Mouse (Mus musculus) liver, postnatal 0 days (tissue): ENCODE data around the gene Myo1d.
A peak's percentile ranks its signal among the peaks of the same experiment; 100 is the strongest.

ENCODE experiments used
- CTCF ChIP-seq: sonication (generic); IDR thresholded peaks from 2 replicates; pipeline ENCODE4 v1.5.1; 2016; ENCODE audit warnings: antibody characterized with exemption, low read depth
- EP300 ChIP-seq: IDR thresholded peaks from 2 replicates; pipeline ENCODE4 v1.6.1; 2016; ENCODE audit warnings: antibody characterized with exemption, low read depth, mild to moderate bottlenecking

DNA sequence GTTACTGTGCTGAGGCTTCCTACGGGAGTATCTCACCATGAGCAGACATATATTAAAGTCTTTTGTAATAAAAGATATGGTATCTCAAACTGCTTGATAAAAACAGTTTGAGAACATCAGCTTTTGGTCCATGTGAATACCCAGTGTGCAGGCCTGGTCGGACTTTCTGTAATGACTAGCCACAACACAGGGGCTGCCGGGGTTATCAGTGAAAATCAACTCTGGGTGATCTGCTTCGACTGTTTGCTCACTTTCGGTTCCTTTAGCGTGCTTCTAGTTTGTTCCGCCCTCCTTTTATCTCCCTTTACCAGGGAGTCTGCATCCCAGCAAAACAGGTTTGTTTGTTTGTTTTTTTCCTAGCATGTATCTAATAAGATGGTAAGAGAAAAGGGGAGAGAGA, 3.6 kb upstream of the Myo1d start:
- TF ChIP-seq CTCF (no peak), EP300 (peak; percentile 16; the same call in 1 of the 2 replicates)
